Mouse (Mus musculus): ENCODE results near the gene Pcdh7.

- TF ChIP-seq CTCF (IDR thresholded peaks at IDR 0.05 in 2 of 3, conservative IDR thresholded peaks at IDR 0.05 in 1 of 3; ENCODE audit: control insufficient read depth in 1 of 3, insufficient read depth in 1 of 3, low read depth in 2 of 3, low read length in 3 of 3, poor library complexity in 1 of 3, severe bottlenecking in 1 of 3) (no peak), MAX (IDR thresholded peaks at IDR 0.05; ENCODE audit: low read length) (no peak), POLR2A (IDR thresholded peaks at IDR 0.05; ENCODE audit: control insufficient read depth in 1 of 2, insufficient read depth in 1 of 2, low read depth in 1 of 2, low read length in 2 of 2, poor library complexity in 1 of 2) (no peak), CHD2 (IDR thresholded peaks at IDR 0.05; ENCODE audit: low read length) (no peak)
Measured at GRCm38 (mm10) chr5:57717238-57717905, 395 bp upstream of the Pcdh7 start.

Measured in MEL (cell line).